Mouse (Mus musculus): Measurements from ENCODE around the gene Sult1a1. TPM values are rescaled to one million over a fixed set of nuclear protein-coding genes. Genes with fewer than 3 reads are reported as not detected.

Sult1a1 gene
- 5.8 and 7.1 TPM in 2 replicates for polyA plus RNA-seq (2012; rRNA removed)

- H3K27ac ChIP-seq (ENCODE audit: control insufficient read depth, insufficient read depth, low read depth, low read length) = peak within 1 kb of the TSS; percentile 83
- H3K36me3 ChIP-seq (ENCODE audit: control insufficient read depth, insufficient read depth, low read length) = no peaks in the 10 kb centered on the region
- H3K4me3 ChIP-seq (ENCODE audit: control insufficient read depth, low read depth, low read length) = peak within 1 kb of the TSS; percentile 14
- H3K4me1 ChIP-seq (ENCODE audit: control insufficient read depth, insufficient read depth, low read length) = peaks cover 4% of the 10 kb centered on the region
- no peaks in the 10 kb centered on the region for H3K27me3 ChIP-seq (ENCODE audit: control insufficient read depth, insufficient read depth, low read length)
- TF ChIP-seq CTCF (IDR thresholded peaks at IDR 0.05; ENCODE audit: control insufficient read depth, insufficient read depth, insufficient replicate concordance, low read depth, low read length) (no peak), POLR2A (IDR thresholded peaks at IDR 0.05; ENCODE audit: control insufficient read depth, low read depth, low read length) (no peak)
Observed at GRCm38 (mm10) chr7:126676207-126676606, at the start of gene Sult1a1. Gene Sult1a1 (minus strand): TSS chr7:126676432.

DNA sequence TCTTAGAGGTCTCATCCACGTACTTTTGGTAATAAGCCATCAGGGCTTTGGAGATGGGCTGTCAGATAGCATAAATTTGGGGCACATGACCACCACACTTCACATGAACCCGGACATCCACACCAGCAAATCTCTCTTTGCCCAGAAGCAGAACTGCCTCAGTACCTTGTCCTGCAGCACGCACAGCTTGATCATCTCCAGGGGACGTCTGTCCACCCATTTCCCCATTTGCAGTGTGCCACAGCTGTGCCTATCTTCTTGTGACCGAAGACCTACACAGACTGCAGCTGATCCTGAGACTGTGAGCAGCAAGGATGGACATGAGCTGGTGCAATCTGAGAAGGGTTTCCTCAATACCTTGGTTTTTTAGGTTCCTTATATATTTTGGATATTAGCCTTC lies 49.4 kb upstream of the Sult1a1 start:
- TF ChIP-seq POLR2A (IDR thresholded peaks at IDR 0.05; ENCODE audit: control insufficient read depth, low read depth, low read length) (no peak), CTCF (IDR thresholded peaks at IDR 0.05; ENCODE audit: control insufficient read depth, insufficient read depth, insufficient replicate concordance, low read depth, low read length) (no peak)
- Histone ChIP-seq H3K4me1 (ENCODE audit: control insufficient read depth, insufficient read depth, low read length) (no peaks in the 10 kb centered on the region), H3K27me3 (ENCODE audit: control insufficient read depth, insufficient read depth, low read length) (no peaks in the 10 kb centered on the region)

GRCm38 (mm10) chr7:126725077-126725476 lies 48.8 kb upstream of the Sult1a1 start:
- H3K4me3 ChIP-seq (ENCODE audit: control insufficient read depth, low read depth, low read length) = no peak overlapping the region
- TF ChIP-seq POLR2A (IDR thresholded peaks at IDR 0.05; ENCODE audit: control insufficient read depth, low read depth, low read length) (no peak), CTCF (IDR thresholded peaks at IDR 0.05; ENCODE audit: control insufficient read depth, insufficient read depth, insufficient replicate concordance, low read depth, low read length) (no peak)
- H3K27ac ChIP-seq (ENCODE audit: control insufficient read depth, insufficient read depth, low read depth, low read length) = no peak overlapping the region
- no peaks in the 10 kb centered on the region for H3K27me3 ChIP-seq (ENCODE audit: control insufficient read depth, insufficient read depth, low read length)
- no peaks in the 10 kb centered on the region for H3K4me1 ChIP-seq (ENCODE audit: control insufficient read depth, insufficient read depth, low read length)
- no peaks in the 10 kb centered on the region for H3K36me3 ChIP-seq (ENCODE audit: control insufficient read depth, insufficient read depth, low read length)

More for the DNA sequence above, 49.4 kb upstream of the Sult1a1 start:
- no peaks in the 10 kb centered on the region for H3K36me3 ChIP-seq (ENCODE audit: control insufficient read depth, insufficient read depth, low read length)
- no peak overlapping the region for H3K4me3 ChIP-seq (ENCODE audit: control insufficient read depth, low read depth, low read length)
- no peak overlapping the region for H3K27ac ChIP-seq (ENCODE audit: control insufficient read depth, insufficient read depth, low read depth, low read length)

DNA sequence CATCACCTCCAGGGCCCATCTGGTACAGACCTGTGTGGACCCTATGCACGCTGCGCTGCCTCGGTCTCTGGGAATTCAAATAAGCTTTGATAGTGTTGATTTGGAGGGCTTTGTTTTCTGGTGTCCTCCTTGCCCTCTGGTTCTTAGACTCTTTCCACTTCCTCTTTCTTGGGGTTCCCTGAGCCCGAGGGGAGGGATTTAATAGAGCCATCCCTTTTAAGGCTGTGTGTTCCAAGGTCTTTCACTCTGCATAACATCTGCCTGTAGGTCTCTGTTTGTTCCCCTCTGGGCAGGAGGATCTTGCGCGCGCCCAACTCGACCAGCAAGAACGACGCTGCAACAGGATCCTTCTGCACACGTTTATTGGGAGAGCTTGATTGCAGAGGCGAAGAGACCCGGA lies 45.4 kb upstream of the Sult1a1 start:
- Histone ChIP-seq H3K36me3 (ENCODE audit: control insufficient read depth, insufficient read depth, low read length) (no peaks in the 10 kb centered on the region), H3K4me3 (ENCODE audit: control insufficient read depth, low read depth, low read length) (no peak overlapping the region), H3K27me3 (ENCODE audit: control insufficient read depth, insufficient read depth, low read length) (no peaks in the 10 kb centered on the region), H3K27ac (ENCODE audit: control insufficient read depth, insufficient read depth, low read depth, low read length) (no peak overlapping the region), H3K4me1 (ENCODE audit: control insufficient read depth, insufficient read depth, low read length) (no peaks in the 10 kb centered on the region)
- TF ChIP-seq CTCF (IDR thresholded peaks at IDR 0.05; ENCODE audit: control insufficient read depth, insufficient read depth, insufficient replicate concordance, low read depth, low read length) (no peak), POLR2A (IDR thresholded peaks at IDR 0.05; ENCODE audit: control insufficient read depth, low read depth, low read length) (no peak)

- TF ChIP-seq CTCF (IDR thresholded peaks at IDR 0.05; ENCODE audit: control insufficient read depth, insufficient read depth, insufficient replicate concordance, low read depth, low read length) (peak; percentile 63; the same call in 1 of the 2 replicates), POLR2A (IDR thresholded peaks at IDR 0.05; ENCODE audit: control insufficient read depth, low read depth, low read length) (no peak)
- no peak overlapping the region for H3K4me3 ChIP-seq (ENCODE audit: control insufficient read depth, low read depth, low read length)
Observed at GRCm38 (mm10) chr7:126718787-126719337, 42.6 kb upstream of the Sult1a1 start.

GRCm38 (mm10) chr7:126717566-126717965 lies 41.3 kb upstream of the Sult1a1 start:
- TF ChIP-seq POLR2A (IDR thresholded peaks at IDR 0.05; ENCODE audit: control insufficient read depth, low read depth, low read length) = no peak
- TF ChIP-seq CTCF (IDR thresholded peaks at IDR 0.05; ENCODE audit: control insufficient read depth, insufficient read depth, insufficient replicate concordance, low read depth, low read length) = no peak
- Histone ChIP-seq H3K4me1 (ENCODE audit: control insufficient read depth, insufficient read depth, low read length) (no peaks in the 10 kb centered on the region), H3K27me3 (ENCODE audit: control insufficient read depth, insufficient read depth, low read length) (no peaks in the 10 kb centered on the region), H3K36me3 (ENCODE audit: control insufficient read depth, insufficient read depth, low read length) (no peaks in the 10 kb centered on the region), H3K4me3 (ENCODE audit: control insufficient read depth, low read depth, low read length) (no peak overlapping the region), H3K27ac (ENCODE audit: control insufficient read depth, insufficient read depth, low read depth, low read length) (no peak overlapping the region)

More at GRCm38 (mm10) chr7:126718787-126719337, 42.6 kb upstream of the Sult1a1 start:
- Histone ChIP-seq H3K36me3 (ENCODE audit: control insufficient read depth, insufficient read depth, low read length) (no peaks in the 10 kb centered on the region), H3K27ac (ENCODE audit: control insufficient read depth, insufficient read depth, low read depth, low read length) (no peak overlapping the region), H3K4me1 (ENCODE audit: control insufficient read depth, insufficient read depth, low read length) (no peaks in the 10 kb centered on the region), H3K27me3 (ENCODE audit: control insufficient read depth, insufficient read depth, low read length) (no peaks in the 10 kb centered on the region)

DNA sequence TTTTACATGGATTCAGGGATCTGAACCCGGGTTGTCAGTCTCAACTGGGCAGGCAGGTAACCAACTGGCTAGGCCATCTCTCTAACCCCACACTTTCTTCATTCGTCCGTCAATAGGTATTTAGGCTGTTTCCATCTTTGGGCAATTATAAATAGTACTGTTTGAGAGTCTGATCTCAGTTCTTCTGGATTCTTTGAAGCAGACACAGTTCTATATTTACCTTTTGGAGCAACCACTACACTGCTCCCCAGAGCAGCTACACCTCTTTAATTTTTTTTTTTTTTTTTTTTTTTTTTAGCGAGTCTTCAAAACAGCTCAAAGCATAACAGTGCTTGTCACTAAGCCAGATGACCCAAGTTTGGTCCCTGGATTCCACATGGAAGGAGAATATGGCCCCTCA lies 39.4 kb upstream of the Sult1a1 start:
- Histone ChIP-seq H3K4me3 (ENCODE audit: control insufficient read depth, low read depth, low read length) (no peak overlapping the region), H3K4me1 (ENCODE audit: control insufficient read depth, insufficient read depth, low read length) (no peaks in the 10 kb centered on the region), H3K27ac (ENCODE audit: control insufficient read depth, insufficient read depth, low read depth, low read length) (no peak overlapping the region), H3K27me3 (ENCODE audit: control insufficient read depth, insufficient read depth, low read length) (no peaks in the 10 kb centered on the region), H3K36me3 (ENCODE audit: control insufficient read depth, insufficient read depth, low read length) (no peaks in the 10 kb centered on the region)
- TF ChIP-seq CTCF (IDR thresholded peaks at IDR 0.05; ENCODE audit: control insufficient read depth, insufficient read depth, insufficient replicate concordance, low read depth, low read length) (no peak), POLR2A (IDR thresholded peaks at IDR 0.05; ENCODE audit: control insufficient read depth, low read depth, low read length) (no peak)

Data from testis, adult 2 months (tissue).